Mouse (Mus musculus): ENCODE measurements around the gene Dynlrb2.

- TF ChIP-seq CTCF (IDR thresholded peaks at IDR 0.05; ENCODE audit: low read depth, low read length) = no peak
- TF ChIP-seq EP300 (IDR thresholded peaks at IDR 0.05; ENCODE audit: insufficient read depth, low read depth, low read length) = no peak
Observed at GRCm38 (mm10) chr8:116521641-116522040, 16.9 kb downstream of the Dynlrb2 start.
